Mouse (Mus musculus): ENCODE data around the gene Dtnb.

The Dtnb gene

DNA sequence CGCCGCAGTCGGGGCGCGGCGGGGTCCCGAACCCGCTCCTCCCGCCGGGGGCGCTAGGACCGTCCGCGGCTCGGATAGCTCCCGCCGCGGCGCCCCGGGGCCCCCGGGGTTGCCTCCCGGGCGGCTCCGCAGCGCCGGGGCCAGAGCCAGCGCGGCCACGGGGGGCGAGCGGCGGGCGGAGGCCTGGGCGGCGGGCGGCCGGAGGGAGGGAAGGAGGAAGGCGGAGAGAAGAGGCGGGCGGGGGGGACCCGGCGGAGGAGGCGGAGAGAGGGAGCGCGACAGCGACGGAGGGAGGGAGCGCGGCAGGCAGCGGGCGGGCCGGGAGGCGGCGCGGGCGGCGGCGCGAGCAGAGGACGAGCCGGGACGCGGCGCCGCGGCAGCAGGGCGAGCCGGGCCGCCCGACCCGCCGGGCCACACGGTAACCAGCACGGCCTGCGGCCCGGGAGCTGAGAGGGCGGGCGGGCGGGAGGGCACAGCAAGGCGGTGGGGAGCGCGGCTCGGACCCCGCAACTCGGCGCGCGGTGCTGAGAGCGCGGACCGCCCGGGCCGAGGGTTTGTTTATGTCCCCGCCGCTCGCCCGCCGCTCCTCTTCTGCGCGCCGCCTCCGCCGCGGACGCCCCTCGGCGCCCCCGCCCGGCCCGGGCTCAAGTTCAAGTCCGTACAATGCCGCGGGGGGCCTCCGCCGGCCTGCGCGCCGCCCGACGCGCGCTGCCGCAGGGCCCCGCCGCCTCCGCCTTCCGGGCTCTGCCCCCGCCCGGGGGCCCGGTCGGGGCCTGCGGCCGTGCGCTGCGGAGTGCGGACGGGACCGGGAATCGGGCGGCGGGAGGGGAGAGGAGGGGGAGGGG lies 234.7 kb downstream of the Dtnb start:
- peak; percentile 80 for DNase-seq (ENCODE audit: inconsistent ontology term)

DNA sequence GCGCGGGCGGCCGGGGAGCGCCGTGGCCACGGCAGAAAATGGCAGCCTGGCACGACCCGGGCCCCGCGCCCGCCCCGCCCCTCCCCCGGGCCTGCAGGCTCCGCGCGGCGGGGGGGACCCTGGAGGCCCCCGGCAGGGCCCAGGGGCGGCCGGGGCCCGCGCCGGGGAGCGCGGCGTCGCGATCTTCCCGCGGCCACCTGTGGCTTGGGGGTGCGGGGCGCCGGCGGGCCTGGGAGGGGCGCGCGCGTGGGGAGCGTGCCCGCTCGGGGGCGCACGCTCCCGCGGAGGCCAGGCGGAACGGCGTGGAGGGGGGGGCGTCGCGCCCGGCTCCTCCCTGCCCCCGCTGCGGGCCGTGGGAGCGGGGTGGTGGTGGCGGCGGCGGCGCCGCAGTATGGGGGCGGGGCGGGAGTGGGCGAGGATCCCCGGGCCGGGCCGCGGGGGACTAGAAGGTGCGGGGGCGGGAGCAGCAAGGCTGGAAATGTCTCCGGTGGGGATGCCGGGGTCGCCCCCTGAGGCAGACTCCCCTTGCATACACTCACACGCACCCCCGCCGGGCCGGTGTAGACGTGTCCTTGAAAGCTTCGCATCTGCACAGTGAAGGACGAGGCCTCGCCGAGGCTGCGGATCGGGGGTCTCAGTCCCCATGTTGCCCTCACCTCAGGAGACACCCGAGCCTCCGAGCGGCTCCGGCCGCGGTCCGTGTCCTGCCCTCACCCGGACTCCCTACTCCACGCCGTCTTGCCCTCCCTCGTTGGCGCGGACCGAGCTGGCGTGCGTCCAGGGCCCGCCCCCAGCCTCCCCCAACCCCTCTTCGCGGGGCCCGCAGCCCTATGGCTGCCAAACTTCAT lies 235.6 kb downstream of the Dtnb start:
- DNase-seq (ENCODE audit: inconsistent ontology term), result peak; percentile 63

DNA sequence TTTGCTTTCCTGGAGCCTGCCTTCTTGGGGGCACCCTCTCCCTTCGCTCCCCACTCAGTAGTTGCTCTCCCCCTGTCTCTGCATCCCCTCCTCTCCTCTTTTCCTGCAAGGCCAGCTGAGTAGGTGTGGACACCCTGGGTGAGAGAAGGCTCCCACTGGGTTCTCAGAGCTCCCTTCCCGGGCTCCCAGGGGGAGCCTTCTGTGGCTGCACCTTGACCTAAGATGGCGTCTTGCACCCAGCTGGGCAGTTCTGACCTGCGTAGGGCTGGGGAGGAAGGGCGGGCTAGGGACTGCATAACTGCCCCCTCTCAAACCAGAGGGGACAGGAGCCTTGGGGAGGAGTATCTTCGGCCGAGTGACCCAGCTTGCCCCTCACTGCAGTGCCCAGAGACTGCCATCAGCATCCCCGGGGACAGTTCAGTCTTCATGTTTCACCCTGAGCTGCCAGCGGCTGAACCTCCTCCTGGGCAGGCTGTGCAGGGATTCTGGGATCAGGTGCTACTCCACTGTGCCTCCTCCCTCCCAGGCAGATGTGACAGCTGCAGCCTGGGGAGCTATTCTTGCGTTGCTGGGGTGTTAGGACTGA lies 236.3 kb downstream of the Dtnb start:
- DNase-seq (ENCODE audit: inconsistent ontology term), result no peak

DNA sequence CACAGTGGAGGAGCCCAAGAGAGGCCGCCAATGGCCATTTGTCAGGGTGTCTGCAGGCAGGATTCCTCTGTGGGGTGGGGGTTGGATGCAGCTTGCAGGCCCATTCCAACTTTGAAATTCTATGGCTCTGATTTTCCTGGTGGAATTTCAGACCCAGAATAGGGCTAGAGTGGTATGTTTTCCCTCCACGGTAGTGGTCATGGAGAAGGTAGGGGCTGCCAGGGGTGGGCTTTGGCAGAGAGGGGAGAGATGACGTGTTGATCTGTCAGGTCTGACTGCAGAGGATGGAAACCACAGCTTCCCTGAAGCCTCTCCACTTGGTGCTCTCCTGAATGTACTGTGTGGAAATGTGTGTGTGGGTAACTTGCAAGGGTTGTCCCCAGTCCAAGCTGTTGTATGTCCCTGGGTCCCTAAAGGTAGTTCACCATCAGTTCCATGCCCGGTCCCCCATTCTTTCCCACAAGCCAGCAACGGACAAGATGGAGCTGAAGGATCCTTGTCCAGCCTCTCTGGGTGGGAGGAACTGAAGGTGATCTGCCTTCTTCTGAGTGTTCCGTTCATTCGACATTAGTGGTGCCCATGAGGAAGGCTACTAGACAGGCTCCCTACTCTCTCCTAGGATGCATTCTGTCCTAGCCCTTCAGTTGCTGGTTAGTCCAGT lies 237.5 kb downstream of the Dtnb start:
- DNase-seq (ENCODE audit: inconsistent ontology term), result no peak

DNA sequence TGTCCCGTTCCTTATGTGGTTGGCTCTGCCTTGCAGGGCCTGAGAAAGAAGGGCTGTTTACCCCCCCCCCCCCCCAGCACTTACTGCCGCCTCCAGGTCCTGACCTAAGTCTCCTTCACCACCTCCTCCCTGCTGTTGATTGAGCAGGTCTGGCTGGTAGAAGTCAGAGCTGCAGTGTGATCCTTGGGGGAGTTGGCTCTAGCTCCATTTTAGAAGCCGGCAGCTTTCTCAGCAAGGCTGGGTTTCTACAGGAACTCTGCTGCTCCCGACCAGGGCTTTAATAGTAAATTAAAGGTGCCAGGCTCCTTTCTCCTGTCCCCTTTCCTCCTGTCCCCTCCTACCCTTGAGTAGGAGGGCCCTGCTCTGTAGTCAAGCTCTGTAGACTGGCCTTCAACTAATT lies 238.3 kb downstream of the Dtnb start:
- DNase-seq (ENCODE audit: inconsistent ontology term), result no peak

DNA sequence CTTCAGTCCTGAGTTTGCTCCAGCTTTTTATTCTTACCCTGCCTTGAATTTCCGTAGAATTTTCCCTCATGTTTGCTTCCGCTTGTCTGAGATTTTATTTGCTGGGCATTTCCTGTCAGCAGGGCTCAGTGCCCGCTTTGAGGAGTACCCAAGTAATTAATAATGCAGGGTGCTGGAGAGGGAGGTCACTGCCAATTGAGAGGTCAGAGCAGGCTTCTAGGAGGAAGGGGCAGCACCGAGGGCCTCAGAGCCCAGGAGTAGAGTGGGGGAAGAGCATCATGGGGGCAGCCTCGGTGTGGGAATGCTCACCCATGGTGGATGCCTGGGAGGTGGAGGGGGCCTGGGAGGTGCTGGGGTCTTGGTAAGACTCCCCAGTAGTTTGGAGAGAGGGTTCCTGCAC lies 239.4 kb downstream of the Dtnb start:
- no peak for DNase-seq (ENCODE audit: inconsistent ontology term)

DNA sequence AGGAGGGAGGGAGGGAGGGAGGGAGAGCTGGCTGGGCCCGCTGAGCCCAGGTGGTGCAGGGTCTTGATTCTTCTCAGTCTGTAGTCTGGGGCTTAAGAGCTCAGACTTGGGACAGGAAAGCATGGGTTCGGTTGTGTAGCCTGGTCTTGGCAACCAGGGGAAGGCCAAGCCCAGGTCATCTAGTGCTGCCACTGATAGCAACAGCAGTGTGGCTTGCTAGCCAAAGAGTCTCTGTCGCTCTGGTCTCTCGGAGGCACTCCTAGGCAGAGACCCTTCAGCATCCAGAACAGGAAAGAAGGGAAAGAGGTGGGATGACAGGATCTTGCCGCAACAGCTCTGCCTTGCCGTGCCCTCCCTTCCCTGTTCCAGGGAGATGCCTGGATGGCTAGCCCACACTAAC lies 240.1 kb downstream of the Dtnb start:
- DNase-seq (ENCODE audit: inconsistent ontology term), result no peak

DNA sequence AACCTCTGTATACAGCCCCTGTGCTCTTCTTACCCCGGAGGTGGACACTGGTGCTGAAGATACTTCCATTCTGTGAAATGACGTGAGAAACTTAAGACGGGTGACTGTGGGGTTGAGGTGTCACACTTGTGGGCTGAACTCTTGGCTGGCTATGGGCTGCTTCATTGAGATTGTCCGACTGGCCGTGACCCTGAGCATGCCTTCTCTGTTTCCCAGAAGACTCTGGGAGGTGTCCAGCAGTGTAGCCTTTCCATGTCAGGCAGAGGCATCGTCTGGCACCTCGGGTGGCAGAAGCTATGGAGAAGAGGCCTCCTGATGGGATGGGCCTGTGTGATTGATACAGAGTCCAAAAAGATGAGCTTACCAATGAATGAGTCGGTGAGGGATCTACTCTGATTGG lies 241.0 kb downstream of the Dtnb start:
- no peak for DNase-seq (ENCODE audit: inconsistent ontology term)

DNA sequence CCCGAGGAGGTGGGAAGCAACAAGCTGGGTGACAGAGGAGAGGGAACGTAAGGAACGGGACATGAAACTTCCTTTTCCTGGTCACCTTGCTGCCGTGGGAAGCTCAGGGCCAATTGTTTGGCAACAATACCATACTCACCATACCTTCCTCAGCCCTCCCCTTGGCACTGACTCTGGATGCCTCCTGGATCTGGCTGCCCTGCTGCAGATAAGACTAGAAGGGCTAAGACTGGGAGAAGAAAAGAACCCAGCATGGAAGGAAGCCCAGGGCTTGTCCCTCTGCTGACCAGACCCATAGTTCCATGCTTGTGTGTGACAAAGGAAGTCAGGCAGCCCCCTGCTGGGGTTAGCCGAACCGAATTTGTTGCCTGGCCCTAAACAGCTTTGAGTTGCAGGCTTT lies 243.2 kb downstream of the Dtnb start:
- DNase-seq (ENCODE audit: inconsistent ontology term), result no peak

DNA sequence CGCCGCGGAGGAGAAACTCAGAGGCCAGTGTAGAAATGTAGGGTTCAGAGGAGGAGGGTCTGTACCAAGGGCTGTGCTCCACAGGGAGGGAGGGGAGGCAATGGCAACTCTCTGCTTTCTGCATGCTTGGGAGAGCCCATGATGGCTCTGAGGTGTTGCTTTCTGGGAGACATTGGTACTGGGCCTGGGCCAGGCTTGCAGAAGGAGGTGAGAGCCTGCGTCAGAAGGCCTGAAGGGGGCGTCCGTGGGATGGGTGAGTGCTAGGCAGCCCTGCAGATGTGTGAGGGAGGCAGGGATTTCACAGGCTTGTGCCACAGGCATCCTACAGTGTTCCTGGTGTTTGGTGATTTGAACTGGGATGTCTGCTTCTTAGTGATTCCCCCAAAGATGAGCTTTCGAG lies 244.9 kb downstream of the Dtnb start:
- DNase-seq (ENCODE audit: inconsistent ontology term), result no peak

DNA sequence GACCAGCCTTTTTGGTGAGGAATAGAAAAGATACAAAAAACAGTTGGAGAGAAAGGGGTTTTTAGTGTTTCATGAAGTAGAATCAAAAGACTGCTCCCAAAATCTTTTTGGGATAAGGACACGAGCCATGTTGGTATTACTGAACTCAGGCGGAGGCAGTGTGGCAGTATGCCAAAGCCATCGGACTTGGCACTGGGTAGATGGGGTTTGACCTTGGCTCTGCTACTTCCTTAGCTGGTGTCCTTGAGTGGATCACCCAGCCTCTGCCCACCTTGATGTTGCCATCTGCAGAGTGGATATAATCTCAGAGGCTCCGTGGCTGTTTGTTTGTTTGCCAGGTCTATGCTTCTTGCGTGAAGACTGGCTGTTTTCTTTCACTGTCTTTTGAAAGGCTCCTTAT lies 245.4 kb downstream of the Dtnb start:
- no peak for DNase-seq (ENCODE audit: inconsistent ontology term)

DNA sequence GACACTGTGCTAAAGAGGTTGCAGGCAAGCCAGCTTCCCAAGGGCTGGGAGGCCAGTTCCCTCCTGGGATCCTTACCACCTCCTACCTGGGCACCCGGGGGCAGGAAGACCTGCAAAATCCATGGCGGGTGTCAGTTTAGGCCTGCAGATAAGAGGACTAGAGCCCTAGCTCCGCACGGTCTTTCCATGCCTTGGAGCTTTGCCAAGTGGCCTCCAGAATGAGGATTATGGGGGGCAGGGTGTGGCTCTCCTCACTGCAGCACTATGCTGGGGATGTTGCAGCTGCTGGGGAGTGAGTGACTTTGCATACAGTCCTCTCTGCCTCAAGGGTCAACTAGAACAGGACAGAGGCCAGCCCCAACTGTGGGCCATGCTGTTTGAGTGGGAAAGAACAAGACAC lies 247.7 kb downstream of the Dtnb start:
- DNase-seq (ENCODE audit: inconsistent ontology term), result no peak

DNA sequence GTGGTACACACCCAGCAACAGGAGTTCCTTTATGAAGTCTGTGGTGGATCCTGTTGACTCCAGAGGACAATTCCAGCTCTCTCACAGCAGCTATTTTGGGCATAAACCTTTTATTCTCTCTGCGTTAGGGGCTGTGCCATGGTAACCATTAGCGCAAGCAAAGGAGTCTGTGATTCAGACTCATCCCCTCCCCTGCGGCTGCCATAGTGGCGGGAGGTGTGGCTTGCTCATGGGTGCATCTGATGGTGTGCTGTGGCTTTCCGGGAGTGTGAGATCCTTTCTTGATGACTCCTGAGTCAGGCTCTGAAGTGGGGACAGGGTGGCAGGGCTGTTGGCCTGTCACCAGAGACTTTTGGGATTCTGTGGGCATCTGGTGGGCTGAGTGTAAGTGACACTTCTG lies 251.2 kb downstream of the Dtnb start:
- peak; percentile 67 for DNase-seq (ENCODE audit: inconsistent ontology term)

DNA sequence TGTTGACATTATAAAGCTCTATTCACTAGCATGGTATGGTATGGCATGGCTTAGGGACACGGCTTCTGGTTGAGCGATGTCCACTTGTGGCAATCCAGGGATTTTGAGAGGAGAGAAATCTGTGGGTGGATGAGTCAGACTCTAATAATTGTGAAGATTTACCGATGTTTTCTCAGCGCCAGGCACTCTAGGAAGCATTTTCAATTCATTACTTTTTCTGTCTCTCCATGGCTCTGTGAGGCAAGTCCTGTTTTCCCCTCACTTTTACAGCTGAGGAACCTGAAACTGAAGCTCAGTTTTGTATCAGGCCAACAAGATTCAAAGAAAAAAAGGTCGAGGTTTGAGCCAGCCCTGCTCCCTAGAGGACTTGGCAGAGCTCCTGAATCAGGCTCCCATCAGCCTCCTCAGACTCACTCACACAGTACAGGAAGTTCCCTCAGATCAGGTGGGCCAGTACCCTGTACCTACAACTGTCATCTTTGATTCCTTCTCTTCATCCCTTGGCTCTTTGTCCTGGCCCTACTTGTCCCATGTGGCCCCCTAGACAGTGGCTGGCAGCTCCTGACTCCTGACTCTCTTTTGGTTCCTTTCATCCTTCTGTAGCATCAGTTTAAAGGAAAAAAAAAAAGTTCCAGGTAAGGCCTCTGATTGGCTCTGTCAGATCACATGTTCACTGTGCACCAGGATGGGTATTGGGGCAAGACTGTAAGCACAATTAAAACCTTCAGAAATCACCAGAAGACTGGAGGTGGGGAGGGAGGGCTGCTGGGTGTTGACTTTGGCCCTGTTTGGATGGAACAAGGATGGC lies 252.9 kb downstream of the Dtnb start:
- DNase-seq (ENCODE audit: inconsistent ontology term), result peak; percentile 80

DNA sequence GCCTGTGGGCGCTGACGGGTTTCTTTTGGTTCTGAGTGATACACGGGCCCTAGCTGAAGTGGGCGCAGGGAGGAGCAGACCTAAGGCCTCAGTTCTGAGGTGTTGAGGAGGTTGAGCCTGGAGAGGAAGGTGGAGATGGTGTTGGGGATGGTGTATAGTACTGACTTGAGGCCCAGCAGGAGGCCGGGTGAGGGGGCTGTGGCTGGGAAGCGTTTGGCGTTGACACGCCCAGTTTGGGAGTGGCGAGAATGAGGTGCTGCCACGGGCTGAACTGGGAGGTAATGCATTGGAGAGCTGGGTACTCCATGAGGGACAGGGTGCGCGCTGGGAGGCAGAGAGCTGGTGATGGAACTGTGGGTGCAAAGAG lies 253.5 kb downstream of the Dtnb start:
- DNase-seq (ENCODE audit: inconsistent ontology term), result no peak

DNA sequence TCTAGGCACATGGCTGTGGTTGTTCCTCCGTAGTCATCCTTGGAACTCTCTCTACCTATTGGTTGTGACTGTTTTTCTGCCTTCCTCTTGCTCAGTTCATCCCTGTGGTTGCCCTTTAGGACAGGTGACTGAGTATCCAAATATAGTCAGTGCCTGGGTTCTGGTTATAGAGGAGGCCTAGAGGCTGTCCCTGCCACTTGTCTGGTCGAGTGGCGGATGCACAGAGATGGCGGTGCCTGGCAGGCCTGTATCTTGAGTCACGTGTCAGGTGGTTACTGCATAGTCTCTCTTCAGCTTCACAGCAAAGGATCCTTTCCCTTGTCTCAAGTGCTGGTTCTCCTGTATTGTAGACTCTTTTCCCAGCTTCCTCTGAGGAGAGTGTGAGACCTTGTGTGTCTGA lies 255.6 kb downstream of the Dtnb start:
- DNase-seq (ENCODE audit: inconsistent ontology term), result no peak

Measured in Muller cell, postnatal 12 days (primary cell).